17 mouse cellular contexts compared by ENCODE assay signal in genomic region chr9:117419874-117420485, GRCm38 (mm10).
DNase-seq lines count a peak whose midpoint lies in the region; ATAC-seq and TF ChIP-seq lines count a peak whose summit lies in the region.
"Had no signal": no experiment of that assay in that cellular context is flagged by ENCODE, and none has a peak within 500 bp of the region (broad histone marks: within the 10 kb centered on the region; RNA-seq: fewer than 3 reads in every experiment).

No protein-coding gene starts in this region.

- no peaks in the 10 kb centered on the region for H3K9me3 ChIP-seq in lung, embryonic 14.5 days (ENCODE audit: low read depth, low read length)
- no peaks in the 10 kb centered on the region for H3K9me3 ChIP-seq in midbrain, embryonic 11.5 days (ENCODE audit: control insufficient read depth, low read length)
- H3K9me3 ChIP-seq in midbrain, embryonic 13.5 days: no peaks in the 10 kb centered on the region
- H3K9me3 ChIP-seq in hindbrain, embryonic 14.5 days (ENCODE audit: control insufficient read depth, low read length): no peaks in the 10 kb centered on the region
- H3K9me3 ChIP-seq: embryonic facial prominence, embryonic 12.5 days; forebrain, embryonic 15.5 days; heart, embryonic 10.5 days; hindbrain, embryonic 13.5 days had no signal

- no peaks in the 10 kb centered on the region for H3K36me3 ChIP-seq in lung, embryonic 14.5 days (ENCODE audit: insufficient read depth)
- no peaks in the 10 kb centered on the region for H3K36me3 ChIP-seq in midbrain, embryonic 11.5 days (ENCODE audit: control insufficient read depth, insufficient read depth, low read length)
- H3K36me3 ChIP-seq in midbrain, embryonic 13.5 days: no peaks in the 10 kb centered on the region
- no peaks in the 10 kb centered on the region for H3K36me3 ChIP-seq in hindbrain, embryonic 14.5 days (replicated peaks; ENCODE audit: control insufficient read depth, insufficient read depth)
- H3K36me3 ChIP-seq: embryonic facial prominence, embryonic 12.5 days; forebrain, embryonic 15.5 days; heart, embryonic 10.5 days; hindbrain, embryonic 13.5 days had no signal

- no peak overlapping the region for H3K4me2 ChIP-seq in lung, embryonic 14.5 days
- no peak overlapping the region for H3K4me2 ChIP-seq in midbrain, embryonic 11.5 days
- no peak overlapping the region for H3K4me2 ChIP-seq in midbrain, embryonic 13.5 days (replicated peaks)
- no peak overlapping the region for H3K4me2 ChIP-seq in hindbrain, embryonic 14.5 days (replicated peaks)
- H3K4me2 ChIP-seq: embryonic facial prominence, embryonic 12.5 days; forebrain, embryonic 15.5 days; hindbrain, embryonic 13.5 days had no signal

- no peak overlapping the region for H3K4me3 ChIP-seq in lung, embryonic 14.5 days (ENCODE audit: low read depth, low read length)
- no peak overlapping the region for H3K4me3 ChIP-seq in midbrain, embryonic 11.5 days (ENCODE audit: low read depth, low read length)
- no peak overlapping the region for H3K4me3 ChIP-seq in midbrain, embryonic 13.5 days (replicated peaks)
- no peak overlapping the region for H3K4me3 ChIP-seq in hindbrain, embryonic 14.5 days (replicated peaks; ENCODE audit: low read length)
- H3K4me3 ChIP-seq: embryonic facial prominence, embryonic 12.5 days; forebrain, embryonic 15.5 days; heart, embryonic 10.5 days; hindbrain, embryonic 13.5 days had no signal

- H3K27ac ChIP-seq in lung, embryonic 14.5 days (ENCODE audit: low read depth): no peak overlapping the region
- H3K27ac ChIP-seq in midbrain, embryonic 11.5 days (ENCODE audit: low read depth, low read length): no peak overlapping the region
- H3K27ac ChIP-seq in midbrain, embryonic 13.5 days: no peak overlapping the region
- no peak overlapping the region for H3K27ac ChIP-seq in hindbrain, embryonic 14.5 days
- H3K27ac ChIP-seq: embryonic facial prominence, embryonic 12.5 days; forebrain, embryonic 15.5 days; heart, embryonic 10.5 days; hindbrain, embryonic 13.5 days had no signal

- DNase-seq in lung, embryonic 14.5 days: peak; percentile 64
- DNase-seq in lung, postnatal 14 days: no peak
- DNase-seq in midbrain, embryonic 11.5 days (ENCODE audit: low spot score, missing footprints): peak; percentile 60
- DNase-seq in lung, postnatal 36 days: peak; percentile 2
- no peak for DNase-seq in hindbrain, embryonic 14.5 days (ENCODE audit: low spot score)
- DNase-seq: adrenal gland, adult 2 months; adrenal gland, postnatal 25 days; cerebellum, postnatal 14 days; gastrocnemius, postnatal 36 days; heart, adult 18-20 months; heart, postnatal 10 days had no signal

- H3K27me3 ChIP-seq in lung, embryonic 14.5 days (ENCODE audit: insufficient read depth, low read length): no peaks in the 10 kb centered on the region
- H3K27me3 ChIP-seq in midbrain, embryonic 11.5 days (ENCODE audit: control insufficient read depth, insufficient read depth, low read length): no peaks in the 10 kb centered on the region
- H3K27me3 ChIP-seq in midbrain, embryonic 13.5 days: no peaks in the 10 kb centered on the region
- no peaks in the 10 kb centered on the region for H3K27me3 ChIP-seq in hindbrain, embryonic 14.5 days (ENCODE audit: control insufficient read depth, insufficient read depth, low read length)
- H3K27me3 ChIP-seq: CH12.LX; embryonic facial prominence, embryonic 12.5 days; forebrain, embryonic 15.5 days; hindbrain, embryonic 13.5 days had no signal

- no peak overlapping the region for H3K9ac ChIP-seq in lung, embryonic 14.5 days
- no peak overlapping the region for H3K9ac ChIP-seq in midbrain, embryonic 11.5 days (ENCODE audit: low read length)
- H3K9ac ChIP-seq in midbrain, embryonic 13.5 days (replicated peaks): no peak overlapping the region
- no peak overlapping the region for H3K9ac ChIP-seq in hindbrain, embryonic 14.5 days
- H3K9ac ChIP-seq: embryonic facial prominence, embryonic 12.5 days; forebrain, embryonic 15.5 days; hindbrain, embryonic 13.5 days had no signal

- peak; percentile 75; the same call in 1 of the 2 replicates for ATAC-seq in lung, embryonic 14.5 days (ENCODE audit: insufficient read depth)
- no peak for ATAC-seq in midbrain, embryonic 11.5 days (ENCODE audit: low FRiP score)
- ATAC-seq in midbrain, embryonic 13.5 days: no peak
- no peak for ATAC-seq in hindbrain, embryonic 14.5 days (ENCODE audit: low FRiP score)
- ATAC-seq: forebrain, embryonic 15.5 days had no signal

- TF ChIP-seq CTCF in lung, embryonic 14.5 days (IDR thresholded peaks at IDR 0.05; ENCODE audit: low read depth): no peak

- no peaks in the 10 kb centered on the region for H3K4me1 ChIP-seq in lung, embryonic 14.5 days (ENCODE audit: insufficient read depth)
- no peaks in the 10 kb centered on the region for H3K4me1 ChIP-seq in midbrain, embryonic 11.5 days (ENCODE audit: control insufficient read depth, insufficient read depth, low read length)
- no peaks in the 10 kb centered on the region for H3K4me1 ChIP-seq in midbrain, embryonic 13.5 days (replicated peaks)
- H3K4me1 ChIP-seq in hindbrain, embryonic 14.5 days (replicated peaks; ENCODE audit: control insufficient read depth, insufficient read depth, low read length): no peaks in the 10 kb centered on the region
- H3K4me1 ChIP-seq: embryonic facial prominence, embryonic 12.5 days; forebrain, embryonic 15.5 days; heart, embryonic 10.5 days; hindbrain, embryonic 13.5 days had no signal

- 40% methylated on average over 8 of the region's 8 CpGs for WGBS in lung, embryonic 14.5 days
- 73% methylated on average over 8 of the region's 8 CpGs for WGBS in midbrain, embryonic 11.5 days
- 80% methylated on average over 7 of the region's 8 CpGs for WGBS in midbrain, embryonic 13.5 days
- 69% methylated on average over 8 of the region's 8 CpGs for WGBS in hindbrain, embryonic 14.5 days

Comparison
In these comparisons a context has a peak if more than half of its experiments do, and no peak if none do; other contexts are left out.
1. DNase-seq: peak in lung, embryonic 14.5 days (single experiment), midbrain, embryonic 11.5 days (single experiment) and lung, postnatal 36 days (single experiment); none in lung, postnatal 14 days (single experiment) and hindbrain, embryonic 14.5 days (single experiment).